Mouse (Mus musculus): Measurements from ENCODE around the gene Ints12. TPM values are rescaled to one million over a fixed set of nuclear protein-coding genes. Genes with fewer than 3 reads are reported as not detected.

Gene Ints12
- total and polyA plus RNA-seq, 3 experiments = 21.5 to 37.9 (median 36.2) TPM

DNA sequence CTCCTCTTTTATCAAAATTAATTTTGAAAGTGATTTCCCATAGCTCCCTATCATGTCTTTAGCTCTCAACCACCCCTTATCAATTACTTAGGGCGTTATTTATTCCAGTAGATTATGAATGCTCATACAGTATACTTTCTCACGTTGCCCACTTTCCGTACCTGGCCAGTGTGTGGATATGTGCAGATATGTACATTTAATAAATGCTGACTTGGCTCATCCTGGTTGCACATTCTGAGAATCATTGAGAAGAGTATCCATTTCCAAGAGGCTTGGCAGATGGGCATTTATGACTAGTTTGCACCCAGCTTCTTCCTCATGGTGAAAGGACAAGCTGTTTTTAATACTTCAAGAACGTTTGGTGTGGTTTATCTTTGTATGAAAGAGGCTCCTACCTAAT is 18.2 kb downstream of the Ints12 start:
- Histone ChIP-seq H3K4me3 (replicated peaks in 1 of 3; ENCODE audit: low read depth in 2 of 3, low read length in 2 of 3, poor library complexity in 1 of 3) (no peak overlapping the region), H3K27me3 (replicated peaks) (no peaks in the 10 kb centered on the region), H3K36me3 (replicated peaks in 1 of 2; ENCODE audit: control insufficient read depth in 1 of 2, insufficient read depth in 1 of 2, low read length in 1 of 2) (peaks cover 26 to 48% of the 10 kb centered on the region in 2 experiments), H3K4me1 (ENCODE audit: control insufficient read depth in 1 of 2, insufficient read depth in 2 of 2) (peaks cover 0 to 5% of the 10 kb centered on the region in 2 experiments; a peak in 1 of 4 replicates), H3K4me2 (ENCODE audit: insufficient read depth, low read depth, poor library complexity, severe bottlenecking) (no peak overlapping the region), H3K9ac (ENCODE audit: insufficient read depth, low read depth) (no peak overlapping the region), H3K9me3 (replicated peaks; ENCODE audit: low read length) (peaks cover 3% of the 10 kb centered on the region), H3K27ac (ENCODE audit: insufficient read depth, low read depth) (no peak overlapping the region), H3K79me2 (replicated peaks; ENCODE audit: control insufficient read depth, extremely low read depth, insufficient read depth, poor library complexity, severe bottlenecking) (no peaks in the 10 kb centered on the region)
- DNase-seq (ENCODE audit: extremely low read depth) = no peak
- in situ Hi-C loops (cut with MboI; ENCODE audit: low pct_ligation_motif_present, low pct_unique_long_range_greater_than_20kb, low sequenced_read_pairs) (no loop called here), dilution Hi-C loops (cut with MboI; ENCODE audit: extremely low pct_ligation_motif_present, extremely low pct_unique_long_range_greater_than_20kb, low sequenced_read_pairs) (no loop called here)
- TF ChIP-seq BHLHE40 (IDR thresholded peaks at IDR 0.05; ENCODE audit: low read depth, low read length) (no peak), MAZ (IDR thresholded peaks at IDR 0.05; ENCODE audit: low read depth, low read length) (no peak), MAFK (IDR thresholded peaks at IDR 0.05; ENCODE audit: insufficient replicate concordance, low read length) (peak; percentile 55; the same call in 1 of the 2 replicates), E2F4 (IDR thresholded peaks at IDR 0.05; ENCODE audit: insufficient replicate concordance, low read depth, low read length) (no peak)

DNA sequence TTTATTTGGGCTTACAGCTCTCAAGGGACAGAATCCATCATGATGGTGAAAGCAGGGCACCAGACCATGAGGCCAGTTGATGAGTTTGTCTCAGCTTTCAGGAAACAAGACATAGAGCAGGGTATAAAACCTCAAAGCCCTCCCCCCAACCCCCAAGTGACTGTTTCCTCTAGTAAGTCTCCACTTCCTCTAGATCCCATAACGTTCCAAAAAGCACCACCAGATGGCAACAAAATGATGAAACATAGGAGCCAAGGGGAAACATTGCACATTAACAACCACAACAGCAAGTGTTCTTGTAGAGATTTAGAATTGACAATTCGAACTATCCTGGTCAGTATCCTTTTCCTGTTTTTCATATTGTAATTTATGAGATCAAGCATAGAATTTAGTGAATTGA is 20.1 kb downstream of the Ints12 start:
- no peak overlapping the region for H3K9ac ChIP-seq (ENCODE audit: insufficient read depth, low read depth)
- DNase-seq (ENCODE audit: extremely low read depth) = peak; percentile 84
- no peak overlapping the region for H3K27ac ChIP-seq (ENCODE audit: insufficient read depth, low read depth)
- TF ChIP-seq RAD21 (IDR thresholded peaks at IDR 0.05; ENCODE audit: low read depth, low read length) = peak; percentile 88
- 0 out of 2 replicates have a peak, but pooled peaks have one; percentile 23 for TF ChIP-seq TBP (conservative IDR thresholded peaks at IDR 0.05; ENCODE audit: low read depth, low read length)
- TF ChIP-seq CHD1 (IDR thresholded peaks at IDR 0.05; ENCODE audit: low read depth, low read length) = no peak
- no peak for TF ChIP-seq ETS1 (conservative IDR thresholded peaks at IDR 0.05; ENCODE audit: low read depth, low read length)
- peak; percentile 34; the same call in 1 of the 2 replicates for TF ChIP-seq ZC3H11A (IDR thresholded peaks at IDR 0.05; ENCODE audit: low read depth, low read length)
- TF ChIP-seq MYC (IDR thresholded peaks at IDR 0.05; ENCODE audit: low read depth, low read length) = 0 out of 2 replicates have a peak, but pooled peaks have one; percentile 30
- no peak for TF ChIP-seq ZKSCAN1 (IDR thresholded peaks at IDR 0.05; ENCODE audit: borderline replicate concordance, low read depth, low read length)
- TF ChIP-seq EP300 (IDR thresholded peaks at IDR 0.05; ENCODE audit: low read length) = no peak
- peak; percentile 86 for TF ChIP-seq SMC3 (IDR thresholded peaks at IDR 0.05; ENCODE audit: low read depth, low read length)
- TF ChIP-seq CTCF (conservative IDR thresholded peaks at IDR 0.05 in 1 of 2, IDR thresholded peaks at IDR 0.05 in 1 of 2; ENCODE audit: low read depth in 2 of 2, low read length in 2 of 2) = peak in 1 of 2 experiments; percentile 83; a peak in 2 of 4 replicates
- TF ChIP-seq ELF1 (IDR thresholded peaks at IDR 0.05; ENCODE audit: low read depth, low read length) = peak; percentile 40
- TF ChIP-seq NRF1 (IDR thresholded peaks at IDR 0.05; ENCODE audit: low read depth, low read length) = no peak
- TF ChIP-seq CHD2 (IDR thresholded peaks at IDR 0.05; ENCODE audit: low read length) = peak; percentile 42; the same call in 1 of the 2 replicates
- TF ChIP-seq MAZ (IDR thresholded peaks at IDR 0.05; ENCODE audit: low read depth, low read length) = 0 out of 2 replicates have a peak, but pooled peaks have one; percentile 8
- in situ Hi-C loops (cut with MboI; ENCODE audit: low pct_ligation_motif_present, low pct_unique_long_range_greater_than_20kb, low sequenced_read_pairs) = no loop called here
- H3K4me2 ChIP-seq (ENCODE audit: insufficient read depth, low read depth, poor library complexity, severe bottlenecking) = no peak overlapping the region
- H3K36me3 ChIP-seq (replicated peaks in 1 of 2; ENCODE audit: control insufficient read depth in 1 of 2, insufficient read depth in 1 of 2, low read length in 1 of 2) = peaks cover 22 to 33% of the 10 kb centered on the region in 2 experiments
- H3K27me3 ChIP-seq (replicated peaks) = no peaks in the 10 kb centered on the region
- dilution Hi-C loops (cut with MboI; ENCODE audit: extremely low pct_ligation_motif_present, extremely low pct_unique_long_range_greater_than_20kb, low sequenced_read_pairs) = no loop called here
- no peak overlapping the region for H3K4me3 ChIP-seq (replicated peaks in 1 of 3; ENCODE audit: low read depth in 2 of 3, low read length in 2 of 3, poor library complexity in 1 of 3)
- H3K79me2 ChIP-seq (replicated peaks; ENCODE audit: control insufficient read depth, extremely low read depth, insufficient read depth, poor library complexity, severe bottlenecking) = no peaks in the 10 kb centered on the region
- peaks cover 3% of the 10 kb centered on the region for H3K9me3 ChIP-seq (replicated peaks; ENCODE audit: low read length)
- peaks cover 0 to 5% of the 10 kb centered on the region in 2 experiments; a peak in 1 of 4 replicates for H3K4me1 ChIP-seq (ENCODE audit: control insufficient read depth in 1 of 2, insufficient read depth in 2 of 2)
